Mouse (Mus musculus): ENCODE data around the gene Olfr1329. TPM values are rescaled to one million over a fixed set of nuclear protein-coding genes. Genes with fewer than 3 reads are reported as not detected.

Gene Olfr1329
- polyA plus RNA-seq, 1 experiment from 2014 or later: not detected

Other genes with a start within 250 kb of the Olfr1329 start
- gene Olfr1342, start 224.7 kb downstream of the Olfr1329 start, polyA plus RNA-seq (2014; fragmentation: Nextera tagmentation; extraction: Ambion mirVana): not detected in 2 replicates
- gene Olfr1341, start 213.9 kb downstream of the Olfr1329 start, polyA plus RNA-seq (2014; fragmentation: Nextera tagmentation; extraction: Ambion mirVana): not detected in 2 replicates
- gene Olfr1340, start 197.3 kb downstream of the Olfr1329 start, polyA plus RNA-seq (2014; fragmentation: Nextera tagmentation; extraction: Ambion mirVana): not detected in 2 replicates
- not detected in 2 replicates for gene Olfr1339, start 185.3 kb downstream of the Olfr1329 start, polyA plus RNA-seq (2014; fragmentation: Nextera tagmentation; extraction: Ambion mirVana)
- not detected in 2 replicates for gene Olfr1338, start 158.7 kb downstream of the Olfr1329 start, polyA plus RNA-seq (2014; fragmentation: Nextera tagmentation; extraction: Ambion mirVana)
- not detected in 2 replicates for gene Olfr1337, start 134.9 kb downstream of the Olfr1329 start, polyA plus RNA-seq (2014; fragmentation: Nextera tagmentation; extraction: Ambion mirVana)
- gene Olfr1335, start 107.5 kb downstream of the Olfr1329 start, polyA plus RNA-seq (2014; fragmentation: Nextera tagmentation; extraction: Ambion mirVana): not detected in 2 replicates
- not detected in 2 replicates for gene Olfr1333, start 81.2 kb downstream of the Olfr1329 start, polyA plus RNA-seq (2014; fragmentation: Nextera tagmentation; extraction: Ambion mirVana)
- gene Olfr1331, start 52.8 kb downstream of the Olfr1329 start, polyA plus RNA-seq (2014; fragmentation: Nextera tagmentation; extraction: Ambion mirVana): not detected in 2 replicates
- not detected in 2 replicates for gene Olfr1330, start 28.9 kb downstream of the Olfr1329 start, polyA plus RNA-seq (2014; fragmentation: Nextera tagmentation; extraction: Ambion mirVana)
- 0.07 TPM in 1 of 2 replicates, not detected in the other for gene Olfr1328, start 21.1 kb upstream of the Olfr1329 start, polyA plus RNA-seq (2014; fragmentation: Nextera tagmentation; extraction: Ambion mirVana)
- not detected in 2 replicates for gene Lao1, start 44.1 kb upstream of the Olfr1329 start, polyA plus RNA-seq (2014; fragmentation: Nextera tagmentation; extraction: Ambion mirVana)
- 134 and 137 TPM in 2 replicates for gene Slc2a1, start 191.2 kb upstream of the Olfr1329 start, polyA plus RNA-seq (2014; fragmentation: Nextera tagmentation; extraction: Ambion mirVana)

Measured in hindbrain, embryonic 11.5 days (tissue).